Mouse (Mus musculus) midbrain, postnatal 0 days (tissue): ENCODE data around the gene Gm28539. TPM values are rescaled to one million over a fixed set of nuclear protein-coding genes. Genes with fewer than 3 reads are reported as not detected.

Source experiments
- ATAC-seq: fragments of 200-750 bp; cut with Nextera tagmentation; 2 replicates; pipeline ENCODE4 v1.8.0; 2017; ENCODE audit warnings: moderate number of reproducible peaks, mild to moderate bottlenecking, moderate TSS enrichment, moderate library complexity; ENCODE audit not compliant: low FRiP score
- DNase-seq: peaks from one replicate; pipeline ENCODE4 v3.0.0-alpha.2; 2015; ENCODE audit warnings: low spot score
- H3K27ac ChIP-seq: fragments of 300-500 bp; sonication (generic); 2 replicates; pipeline ENCODE4 v1.5.1; 2014; ENCODE audit warnings: low read depth, mild to moderate bottlenecking, low read length, mixed read lengths
- H3K27me3 ChIP-seq: fragments of 300-500 bp; sonication (generic); 2 replicates; pipeline ENCODE4 v1.6.1; 2014; ENCODE audit warnings: low read length, control low read depth, mixed read lengths; ENCODE audit not compliant: insufficient read depth
- H3K36me3 ChIP-seq: fragments of 300-500 bp; sonication (generic); 2 replicates; pipeline ENCODE4 v1.6.1; 2014; ENCODE audit warnings: low read length, control low read depth, mixed read lengths; ENCODE audit not compliant: insufficient read depth
- H3K4me1 ChIP-seq: fragments of 300-500 bp; sonication (generic); 2 replicates; pipeline ENCODE4 v1.6.1; 2014; ENCODE audit warnings: mild to moderate bottlenecking, control low read depth, antibody characterized with exemption, low read length, mixed read lengths; ENCODE audit not compliant: insufficient read depth
- H3K4me2 ChIP-seq: fragments of 300-500 bp; sonication (generic); 2 replicates; pipeline ENCODE4 v1.6.1; 2014; ENCODE audit warnings: low read depth, mild to moderate bottlenecking, low read length, mixed read lengths; ENCODE audit not compliant: poor library complexity, severe bottlenecking
- H3K4me3 ChIP-seq: fragments of 300-500 bp; sonication (generic); 2 replicates; pipeline ENCODE4 v1.5.1; 2014; ENCODE audit warnings: low read depth, mild to moderate bottlenecking, low read length, moderate library complexity
- H3K9ac ChIP-seq: fragments of 300-500 bp; sonication (generic); replicated peaks from 2 replicates; pipeline ENCODE4 v1.6.1; 2014; ENCODE audit warnings: mild to moderate bottlenecking, low read length, moderate library complexity, mixed read lengths; ENCODE audit not compliant: poor library complexity, severe bottlenecking
- H3K9me3 ChIP-seq: fragments of 300-500 bp; sonication (generic); 2 replicates; pipeline ENCODE4 v1.6.1; 2016; ENCODE audit warnings: low read length, control low read depth
- CTCF ChIP-seq: IDR thresholded peaks from 2 replicates; pipeline ENCODE4 v1.5.1; 2016; ENCODE audit warnings: antibody characterized with exemption, mild to moderate bottlenecking
- WGBS: fragments of 180-500 bp; shearing (Covaris S2); extraction: QIAGEN DNeasy Blood & Tissue Kit; methylation state at CpG from one replicate; pipeline ENCODE4 v1.1.7; 2014; 5-methylcytosine and 5-hydroxymethylcytosine counted together
- polyA plus RNA-seq: library from polyadenylated mRNA; unstranded; fragments of >200 nt; fragmentation: Nextera tagmentation; extraction: Ambion mirVana; gene quantifications from 2 replicates; pipeline ENCODE4 v1.2.1, GENCODE M21; 2015
- total RNA-seq: library from RNA; depleted of rRNA; stranded (reverse); fragments of >200 nt; gene quantifications from 2 replicates; pipeline ENCODE4 v1.2.3, GENCODE M21; 2014

Gm28539 gene
- total and polyA plus RNA-seq, 2 experiments from 2014 or later: 0.27 TPM; not detected in 1

DNA sequence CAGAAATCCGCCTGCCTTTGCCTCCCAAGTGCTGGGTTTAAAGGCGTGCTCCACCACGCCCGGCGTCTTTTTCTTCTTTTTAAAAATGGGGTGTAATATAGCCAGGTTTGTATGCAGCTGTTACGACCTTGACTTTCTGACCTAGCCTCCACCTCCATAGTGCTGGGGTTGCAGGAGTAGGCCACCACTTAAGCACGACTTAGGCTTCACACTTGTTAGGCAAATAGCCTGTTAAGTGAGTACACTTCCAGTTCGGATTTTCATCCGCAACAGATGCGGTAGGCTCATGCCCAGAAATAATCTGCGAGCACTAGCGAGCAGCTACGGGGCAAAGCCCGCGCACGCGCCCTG, 39.7 kb downstream of the Gm28539 start:
- DNase-seq: no peak
- Histone ChIP-seq H3K4me3 (peak overlapping the region; percentile 89), H3K36me3 (peaks cover 21% of the 10 kb centered on the region), H3K9me3 (no peaks in the 10 kb centered on the region), H3K9ac (peak overlapping the region; percentile 81), H3K27me3 (no peaks in the 10 kb centered on the region), H3K27ac (peak overlapping the region; percentile 88), H3K4me2 (peak overlapping the region; percentile 75), H3K4me1 (peaks cover 4% of the 10 kb centered on the region; the same call in 1 of the 2 replicates)
- no peak; the same call in 1 of the 2 replicates for ATAC-seq
- TF ChIP-seq CTCF: no peak
- WGBS: under 1% methylated on average over 17 of the region's 17 CpGs

GRCm38 (mm10) chr16:18876442-18877308, 40.3 kb downstream of the Gm28539 start, which contains the start of the genes Mrpl40 and Hira:
Mrpl40 (minus strand) TSS chr16:18876862.
Hira (plus strand) TSS chr16:18877037.
- peak within 1 kb of the TSS; percentile 81 for H3K9ac ChIP-seq
- H3K36me3 ChIP-seq: peaks cover 21% of the 10 kb centered on the region
- no peaks in the 10 kb centered on the region for H3K9me3 ChIP-seq
- peak within 1 kb of the TSS; percentile 75 for H3K4me2 ChIP-seq
- DNase-seq: peak; percentile 90
- peak within 1 kb of the TSS; percentile 89 for H3K4me3 ChIP-seq
- peaks cover 4% of the 10 kb centered on the region; the same call in 1 of the 2 replicates for H3K4me1 ChIP-seq
- WGBS: 1% methylated on average over 83 of the region's 93 CpGs
- H3K27ac ChIP-seq: peak within 1 kb of the TSS; percentile 88
- TF ChIP-seq CTCF: no peak
- no peaks in the 10 kb centered on the region for H3K27me3 ChIP-seq
- ATAC-seq: peak; percentile 90

DNA sequence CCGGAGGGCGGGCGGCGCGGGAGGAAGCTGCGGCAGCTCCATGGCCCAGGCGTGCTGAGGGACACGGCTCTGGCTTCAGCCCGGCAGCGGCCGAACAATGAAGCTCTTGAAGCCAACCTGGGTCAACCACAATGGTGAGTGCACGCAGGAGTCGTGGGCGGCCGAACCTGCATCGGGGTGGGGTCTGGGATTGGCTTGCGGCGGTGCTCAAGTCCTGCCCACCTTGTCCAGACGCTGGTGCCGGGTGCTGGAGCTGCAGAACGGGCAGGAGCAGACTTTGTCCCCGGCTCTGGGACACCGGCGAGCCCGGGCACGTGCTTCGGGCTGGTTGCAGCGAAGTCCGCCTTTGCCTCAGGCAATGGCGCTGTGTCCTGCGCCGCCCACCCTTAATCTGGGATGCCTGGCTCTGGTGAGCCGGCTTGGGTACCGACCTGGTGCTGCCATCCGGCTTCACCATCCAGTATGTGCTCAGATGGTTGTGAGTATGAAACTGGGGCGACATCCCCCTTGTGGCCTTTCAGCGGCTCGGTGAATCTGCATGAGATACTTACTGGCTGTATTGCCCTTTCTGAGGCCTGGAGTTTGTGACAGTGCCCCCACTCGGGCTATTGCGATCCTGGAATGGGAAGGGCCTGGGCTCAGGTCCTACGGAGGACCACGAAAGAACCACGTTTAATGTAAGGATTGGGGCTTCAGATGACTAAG, 41.2 kb downstream of the Gm28539 start:
- Histone ChIP-seq H3K9ac (peak overlapping the region; percentile 81), H3K27ac (peak overlapping the region; percentile 88), H3K27me3 (no peaks in the 10 kb centered on the region), H3K36me3 (peaks cover 13% of the 10 kb centered on the region), H3K4me2 (peak overlapping the region; percentile 75), H3K9me3 (no peaks in the 10 kb centered on the region), H3K4me3 (peak overlapping the region; percentile 89), H3K4me1 (peaks cover 4% of the 10 kb centered on the region; the same call in 1 of the 2 replicates)
- DNase-seq (peak; percentile 85), ATAC-seq (peak; percentile 44)
- WGBS: under 1% methylated on average over 38 of the region's 43 CpGs
- peak; percentile 70 for TF ChIP-seq CTCF

DNA sequence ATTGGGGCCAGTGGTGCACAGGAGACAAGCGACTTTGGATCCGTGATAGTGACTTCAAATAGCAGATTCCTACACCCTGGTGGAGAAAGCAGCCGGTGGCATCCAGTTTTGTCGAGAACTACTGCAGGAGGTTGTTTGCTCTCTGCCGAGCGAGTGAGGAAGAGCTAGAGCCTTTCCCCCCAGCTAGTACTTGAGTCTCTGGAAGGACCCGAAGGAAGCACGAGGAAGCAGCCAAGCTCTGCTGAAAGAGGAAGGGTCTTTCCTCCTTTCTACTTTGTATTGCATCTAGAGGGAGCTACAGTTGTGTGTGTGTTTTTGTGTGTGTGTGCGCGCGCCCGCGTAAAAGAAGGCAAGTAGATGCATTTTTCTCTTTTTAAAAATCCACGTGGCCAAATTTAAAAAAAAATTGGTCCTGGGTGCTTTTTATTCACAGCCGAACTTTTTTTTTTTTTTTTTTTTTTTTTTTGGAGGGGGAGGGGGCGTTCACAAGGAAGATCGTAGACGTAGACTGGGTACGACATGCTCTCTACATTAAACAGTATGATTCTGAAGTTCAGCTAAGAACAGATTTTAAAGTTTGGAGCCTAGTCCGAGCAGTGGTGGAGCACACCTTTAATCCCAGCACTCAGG, 41.8 kb downstream of the Gm28539 start:
- ATAC-seq: peak; percentile 1; the same call in 1 of the 2 replicates
- Histone ChIP-seq H3K27ac (peak overlapping the region; percentile 88), H3K9ac (peak overlapping the region; percentile 81), H3K9me3 (no peaks in the 10 kb centered on the region), H3K4me1 (peaks cover 4% of the 10 kb centered on the region; the same call in 1 of the 2 replicates), H3K27me3 (no peaks in the 10 kb centered on the region), H3K4me3 (peak overlapping the region; percentile 89), H3K36me3 (peaks cover 9% of the 10 kb centered on the region), H3K4me2 (peak overlapping the region; percentile 75)
- 21% methylated on average over 20 of the region's 20 CpGs for WGBS
- DNase-seq: no peak
- TF ChIP-seq CTCF: peak; percentile 30

GRCm38 (mm10) chr16:18884044-18884443, 47.7 kb downstream of the Gm28539 start:
- ATAC-seq (no peak), DNase-seq (no peak)
- H3K4me3 ChIP-seq: no peak overlapping the region
- no peak overlapping the region for H3K9ac ChIP-seq
- no peak for TF ChIP-seq CTCF
- no peaks in the 10 kb centered on the region for H3K9me3 ChIP-seq
- no peak overlapping the region for H3K4me2 ChIP-seq
- H3K27ac ChIP-seq: no peak overlapping the region
- H3K36me3 ChIP-seq: peaks cover 3% of the 10 kb centered on the region; the same call in 1 of the 2 replicates
- H3K27me3 ChIP-seq: no peaks in the 10 kb centered on the region
- peaks cover 4% of the 10 kb centered on the region; the same call in 1 of the 2 replicates for H3K4me1 ChIP-seq
